Mouse (Mus musculus): ENCODE results near the gene Ndnf. TPM values are rescaled to one million over a fixed set of nuclear protein-coding genes. Genes with fewer than 3 reads are reported as not detected.

Gene Ndnf
- 0.11 and 0.12 TPM in 2 replicates for polyA plus RNA-seq (2012; ENCODE audit: insufficient read depth, insufficient read length, missing spikeins)

DNA sequence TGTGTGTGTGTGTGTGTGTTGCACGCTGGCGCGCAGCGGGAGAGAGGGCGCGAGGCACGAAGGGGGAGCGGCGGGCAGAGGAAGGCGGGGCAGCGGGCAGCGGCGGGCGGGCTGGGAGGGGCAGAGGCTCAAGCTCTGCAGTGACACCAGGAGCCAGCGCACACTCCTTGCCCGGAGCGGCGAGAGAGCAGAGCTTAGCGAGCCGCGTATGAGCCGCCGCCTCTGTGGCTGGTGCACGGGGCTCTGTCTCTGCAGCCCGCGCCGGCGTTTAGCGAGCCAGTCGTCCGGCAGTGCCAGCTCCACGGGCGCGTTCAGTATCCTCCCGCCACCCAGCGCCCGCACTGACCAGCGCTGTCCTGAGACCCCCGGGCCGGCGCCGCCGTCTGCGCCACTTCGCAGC is at the start of gene Ndnf:
Gene Ndnf (plus strand): TSS at position 140 of the 400 bp plus-strand sequence.
- Histone ChIP-seq H3K27ac (ENCODE audit: insufficient read depth, low read depth, low read length) (no peak within 1 kb of the TSS), H3K4me1 (ENCODE audit: control insufficient read depth, insufficient read depth, low read length) (no peaks in the 10 kb centered on the region), H3K4me3 (ENCODE audit: insufficient read depth, low read length) (peak within 1 kb of the TSS; percentile 65)
- no peak for TF ChIP-seq POLR2A (IDR thresholded peaks at IDR 0.05; ENCODE audit: borderline replicate concordance, low read depth, low read length)
- no peak for TF ChIP-seq CTCF (IDR thresholded peaks at IDR 0.05; ENCODE audit: low read depth, low read length)

DNA sequence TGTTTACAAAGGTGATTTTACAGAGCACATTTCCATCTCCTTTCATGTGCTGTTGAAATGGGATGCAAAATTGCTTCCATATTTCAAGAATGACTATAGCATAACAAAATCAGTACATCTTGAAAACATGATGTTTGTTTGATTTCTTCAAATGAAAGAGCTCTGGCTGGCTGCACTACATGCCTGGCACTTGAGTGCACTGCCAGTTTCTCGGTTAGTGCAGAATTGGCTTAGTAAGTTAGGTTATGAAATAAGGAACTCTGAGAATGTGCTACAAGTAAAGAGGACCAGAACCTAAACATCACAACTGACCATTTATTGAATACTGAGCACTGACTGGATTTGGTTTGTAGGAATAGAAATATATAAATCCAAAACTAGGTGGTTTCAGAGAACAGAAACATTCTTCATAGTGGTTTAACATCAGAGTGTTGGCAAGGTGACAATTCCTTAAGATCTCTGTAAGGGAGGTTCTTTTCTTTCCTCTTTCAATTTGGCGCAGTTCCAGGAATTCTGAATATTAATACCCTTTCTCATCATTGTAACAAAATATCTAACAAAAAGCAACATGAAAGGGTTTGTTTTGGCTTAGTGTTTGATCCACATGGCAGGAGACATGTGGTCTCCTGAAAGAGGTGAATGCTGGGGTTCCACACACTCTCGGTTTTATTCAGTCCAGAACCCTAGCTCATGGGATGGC is 48.2 kb upstream of the Ndnf start:
- H3K4me1 ChIP-seq (ENCODE audit: control insufficient read depth, insufficient read depth, low read length): peaks cover 2% of the 10 kb centered on the region; the same call in 1 of the 2 replicates
- no peak overlapping the region for H3K27ac ChIP-seq (ENCODE audit: insufficient read depth, low read depth, low read length)
- no peak overlapping the region for H3K4me3 ChIP-seq (ENCODE audit: insufficient read depth, low read length)
- no peak for TF ChIP-seq CTCF (IDR thresholded peaks at IDR 0.05; ENCODE audit: low read depth, low read length)

DNA sequence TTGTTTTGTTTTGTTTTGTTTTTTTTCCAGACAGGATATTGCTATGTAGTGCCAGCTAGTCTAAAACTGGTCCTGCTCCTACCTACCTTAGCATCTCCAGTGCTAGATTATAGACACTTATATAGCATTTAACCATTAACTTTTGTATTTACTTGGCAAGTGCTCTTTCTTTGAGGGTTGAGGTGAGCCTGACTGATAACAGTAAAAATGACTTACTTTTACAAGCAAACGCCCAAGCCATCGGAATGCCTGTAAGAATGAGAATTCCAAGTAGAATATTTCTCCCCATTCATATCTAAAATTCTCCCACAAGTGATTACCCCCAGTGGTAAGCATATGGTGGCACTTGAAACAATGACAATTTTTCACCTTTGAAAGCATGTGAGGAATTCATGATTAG is 40.8 kb upstream of the Ndnf start:
- Histone ChIP-seq H3K4me3 (ENCODE audit: insufficient read depth, low read length) (no peak overlapping the region), H3K27ac (ENCODE audit: insufficient read depth, low read depth, low read length) (no peak overlapping the region), H3K4me1 (ENCODE audit: control insufficient read depth, insufficient read depth, low read length) (no peaks in the 10 kb centered on the region)
- TF ChIP-seq POLR2A (IDR thresholded peaks at IDR 0.05; ENCODE audit: borderline replicate concordance, low read depth, low read length) (no peak), CTCF (IDR thresholded peaks at IDR 0.05; ENCODE audit: low read depth, low read length) (no peak)

DNA sequence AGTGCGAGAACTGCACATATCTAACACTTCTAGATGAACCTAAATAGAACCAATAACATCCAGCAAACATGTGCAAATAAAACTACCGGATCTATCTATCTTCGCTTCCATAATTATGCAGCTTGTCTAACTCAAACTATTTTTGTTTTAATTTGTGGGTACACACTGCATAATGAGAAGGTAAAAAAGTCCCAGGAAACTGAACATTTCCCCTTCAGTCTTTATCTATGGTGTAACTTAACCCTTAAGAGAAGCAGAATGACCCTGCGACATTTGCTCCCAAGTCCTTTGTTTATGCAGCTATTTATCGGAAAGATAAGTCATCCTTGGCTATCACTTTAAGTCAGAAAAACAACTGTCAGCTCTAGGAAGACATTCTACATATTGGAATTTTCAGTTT is 39.2 kb upstream of the Ndnf start:
- TF ChIP-seq POLR2A (IDR thresholded peaks at IDR 0.05; ENCODE audit: borderline replicate concordance, low read depth, low read length): no peak
- no peak for TF ChIP-seq CTCF (IDR thresholded peaks at IDR 0.05; ENCODE audit: low read depth, low read length)
- Histone ChIP-seq H3K27ac (ENCODE audit: insufficient read depth, low read depth, low read length) (no peak overlapping the region), H3K4me3 (ENCODE audit: insufficient read depth, low read length) (no peak overlapping the region), H3K4me1 (ENCODE audit: control insufficient read depth, insufficient read depth, low read length) (no peaks in the 10 kb centered on the region)

DNA sequence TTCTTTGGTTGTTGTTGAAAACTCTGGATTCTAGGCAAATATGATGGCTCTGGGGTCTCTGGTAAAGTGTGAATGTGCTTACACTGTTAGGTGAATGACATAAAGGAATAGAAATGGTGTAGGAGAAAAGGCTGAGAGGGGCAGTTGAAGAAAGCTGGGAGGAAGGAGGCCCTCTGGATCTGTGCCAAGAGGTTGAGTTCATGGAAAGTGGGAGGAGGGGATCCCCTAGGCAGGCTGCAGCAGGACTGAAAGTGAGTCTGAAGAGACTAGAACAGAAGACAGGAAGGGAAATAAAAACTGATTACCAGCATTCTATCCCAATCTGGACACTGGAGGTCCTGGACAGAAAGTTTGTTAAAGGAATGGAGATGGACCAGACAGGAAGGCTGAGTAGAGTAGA is 29.0 kb upstream of the Ndnf start:
- Histone ChIP-seq H3K4me3 (ENCODE audit: insufficient read depth, low read length) (no peak overlapping the region), H3K4me1 (ENCODE audit: control insufficient read depth, insufficient read depth, low read length) (no peaks in the 10 kb centered on the region), H3K27ac (ENCODE audit: insufficient read depth, low read depth, low read length) (no peak overlapping the region)
- TF ChIP-seq CTCF (IDR thresholded peaks at IDR 0.05; ENCODE audit: low read depth, low read length) (no peak), POLR2A (IDR thresholded peaks at IDR 0.05; ENCODE audit: borderline replicate concordance, low read depth, low read length) (no peak)

DNA sequence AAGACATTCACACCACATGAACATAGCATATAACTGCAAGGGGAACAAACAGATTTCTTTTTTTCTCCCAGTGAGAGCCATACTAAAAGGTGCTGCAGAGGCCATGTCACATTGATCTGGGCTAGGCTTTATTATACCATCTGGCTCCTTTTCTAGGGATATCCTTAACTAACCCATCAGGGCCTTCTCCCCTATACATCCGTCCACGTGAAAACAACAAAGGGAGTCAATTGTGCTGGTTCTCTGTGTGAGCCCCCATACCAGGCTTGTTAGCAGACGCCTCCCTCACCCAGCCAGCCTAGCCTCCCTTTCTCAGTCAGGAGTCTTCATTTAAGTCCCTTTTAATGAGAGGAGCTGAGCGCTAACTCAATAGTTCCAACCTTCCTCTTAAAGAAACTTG is 27.3 kb upstream of the Ndnf start:
- Histone ChIP-seq H3K27ac (ENCODE audit: insufficient read depth, low read depth, low read length) (no peak overlapping the region), H3K4me3 (ENCODE audit: insufficient read depth, low read length) (no peak overlapping the region), H3K4me1 (ENCODE audit: control insufficient read depth, insufficient read depth, low read length) (no peaks in the 10 kb centered on the region)
- TF ChIP-seq CTCF (IDR thresholded peaks at IDR 0.05; ENCODE audit: low read depth, low read length) (no peak), POLR2A (IDR thresholded peaks at IDR 0.05; ENCODE audit: borderline replicate concordance, low read depth, low read length) (no peak)

DNA sequence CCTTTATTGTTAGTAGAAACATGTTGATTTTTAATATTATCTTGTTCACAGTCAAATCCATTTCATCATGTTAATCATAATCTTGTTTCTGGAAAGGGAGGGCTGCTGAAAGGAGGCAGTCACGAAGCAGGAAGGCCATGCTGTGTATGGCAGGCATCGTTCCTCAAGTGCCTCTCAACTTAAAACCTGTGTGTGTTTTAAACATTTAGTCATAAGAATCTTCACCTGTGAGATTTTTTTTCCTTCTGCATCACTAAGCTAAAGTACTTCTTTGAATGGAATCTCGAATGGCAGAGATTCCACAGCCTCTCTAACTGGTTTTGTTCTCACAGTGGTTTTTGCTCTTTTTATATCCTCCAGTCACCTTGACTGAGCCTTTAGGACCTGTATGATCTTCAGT is 25.0 kb upstream of the Ndnf start:
- Histone ChIP-seq H3K27ac (ENCODE audit: insufficient read depth, low read depth, low read length) (no peak overlapping the region), H3K4me3 (ENCODE audit: insufficient read depth, low read length) (no peak overlapping the region), H3K4me1 (ENCODE audit: control insufficient read depth, insufficient read depth, low read length) (no peaks in the 10 kb centered on the region)
- TF ChIP-seq CTCF (IDR thresholded peaks at IDR 0.05; ENCODE audit: low read depth, low read length) (no peak), POLR2A (IDR thresholded peaks at IDR 0.05; ENCODE audit: borderline replicate concordance, low read depth, low read length) (no peak)

DNA sequence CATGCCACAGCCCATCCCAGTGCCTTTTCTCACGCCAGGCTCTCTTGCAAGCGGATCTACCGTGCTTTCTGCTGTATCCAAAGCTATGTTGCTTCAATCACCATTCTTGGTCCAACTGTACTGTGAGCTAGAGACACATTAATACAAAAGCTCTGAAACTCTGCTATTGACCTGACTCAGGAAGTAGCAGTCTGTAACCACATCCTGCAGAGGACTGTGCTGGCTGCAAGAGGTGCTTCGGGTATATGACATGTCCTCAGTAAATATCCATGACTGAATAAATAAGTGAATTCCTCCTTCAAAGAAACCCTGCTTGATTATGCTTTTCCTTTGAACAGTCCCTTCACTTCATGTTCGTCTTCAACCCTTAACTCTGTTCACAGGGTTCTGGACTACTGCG is 23.7 kb upstream of the Ndnf start:
- H3K4me1 ChIP-seq (ENCODE audit: control insufficient read depth, insufficient read depth, low read length): no peaks in the 10 kb centered on the region
- H3K4me3 ChIP-seq (ENCODE audit: insufficient read depth, low read length): no peak overlapping the region
- H3K27ac ChIP-seq (ENCODE audit: insufficient read depth, low read depth, low read length): no peak overlapping the region
- TF ChIP-seq POLR2A (IDR thresholded peaks at IDR 0.05; ENCODE audit: borderline replicate concordance, low read depth, low read length) (no peak), CTCF (IDR thresholded peaks at IDR 0.05; ENCODE audit: low read depth, low read length) (no peak)

DNA sequence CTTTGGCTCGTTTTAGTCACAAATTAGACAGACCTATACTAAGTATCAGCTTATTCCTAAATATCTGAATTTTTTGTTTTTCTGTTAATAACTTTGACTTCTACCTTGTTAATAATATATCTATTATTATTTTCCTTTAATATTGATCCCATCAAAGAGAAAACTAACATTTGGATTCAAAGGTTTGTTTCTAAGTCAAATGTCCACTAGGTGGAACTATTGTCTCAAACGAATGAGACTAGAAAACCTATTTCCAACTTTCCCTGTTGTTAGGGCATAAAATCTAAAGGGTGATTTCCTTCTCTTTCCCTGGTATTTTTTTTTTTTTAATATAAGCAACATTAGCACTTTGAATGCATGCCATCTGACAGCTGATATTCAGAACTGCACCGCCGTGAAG is 20.0 kb upstream of the Ndnf start:
- TF ChIP-seq CTCF (IDR thresholded peaks at IDR 0.05; ENCODE audit: low read depth, low read length) (no peak), POLR2A (IDR thresholded peaks at IDR 0.05; ENCODE audit: borderline replicate concordance, low read depth, low read length) (no peak)
- H3K27ac ChIP-seq (ENCODE audit: insufficient read depth, low read depth, low read length): no peak overlapping the region
- no peaks in the 10 kb centered on the region for H3K4me1 ChIP-seq (ENCODE audit: control insufficient read depth, insufficient read depth, low read length)
- no peak overlapping the region for H3K4me3 ChIP-seq (ENCODE audit: insufficient read depth, low read length)

DNA sequence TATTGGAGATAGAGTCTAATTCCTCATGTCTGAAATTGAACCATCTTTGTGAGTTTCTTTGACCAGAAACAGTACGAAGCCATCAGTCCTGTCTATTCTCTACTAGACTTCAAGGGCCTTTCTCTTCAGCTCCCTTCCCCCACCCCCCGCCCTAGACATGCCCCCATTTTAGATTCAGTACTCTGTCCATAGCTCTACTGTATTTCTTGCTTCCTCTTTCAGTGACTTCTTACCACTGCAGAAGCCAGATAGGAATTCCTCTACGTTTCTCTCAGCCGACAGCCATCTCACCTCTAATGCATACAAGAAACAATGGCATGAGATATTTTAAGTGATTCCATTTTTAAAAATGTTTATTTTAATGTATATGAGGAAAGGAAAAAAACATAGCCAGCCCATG is 10.1 kb upstream of the Ndnf start:
- no peaks in the 10 kb centered on the region for H3K4me1 ChIP-seq (ENCODE audit: control insufficient read depth, insufficient read depth, low read length)
- H3K4me3 ChIP-seq (ENCODE audit: insufficient read depth, low read length): no peak overlapping the region
- no peak overlapping the region for H3K27ac ChIP-seq (ENCODE audit: insufficient read depth, low read depth, low read length)
- TF ChIP-seq POLR2A (IDR thresholded peaks at IDR 0.05; ENCODE audit: borderline replicate concordance, low read depth, low read length) (no peak), CTCF (IDR thresholded peaks at IDR 0.05; ENCODE audit: low read depth, low read length) (no peak)

Data from bone marrow macrophage, adult 2 months (primary cell).